8 mouse cellular contexts compared by ENCODE assay signal in genomic region chr14:54863501-54864312, GRCm38 (mm10). TPM values are rescaled to one million over a fixed set of nuclear protein-coding genes. Genes with fewer than 3 reads are reported as not detected.
A peak's percentile ranks its signal among the peaks of the same experiment; 100 is the strongest.
DNase-seq lines count a peak whose midpoint lies in the region; ATAC-seq and TF ChIP-seq lines count a peak whose summit lies in the region.

No protein-coding gene starts in this region.

- peak; percentile 100 for ATAC-seq in embryonic facial prominence, embryonic 15.5 days (ENCODE audit: insufficient number of reproducible peaks, low FRiP score, low TSS enrichment, low read depth)
- peak; percentile 100 for ATAC-seq in limb, embryonic 12.5 days (ENCODE audit: insufficient number of reproducible peaks, insufficient read depth, low FRiP score, low TSS enrichment, low read depth)
- peak; percentile 100 for ATAC-seq in midbrain, embryonic 14.5 days (ENCODE audit: low FRiP score, low TSS enrichment)

- peak; percentile 91 for DNase-seq in 416B (ENCODE audit: low read depth)
- DNase-seq in heart, adult 8-10 months (ENCODE audit: low spot score): peak; percentile 92
- DNase-seq in kidney, adult 8-10 months: peak; percentile 92 to 94
- peak; percentile 96 for DNase-seq in midbrain, embryonic 14.5 days
- DNase-seq in spleen, adult 12 weeks (ENCODE audit: low spot score): peak; percentile 78

- H3K9me3 ChIP-seq in embryonic facial prominence, embryonic 15.5 days (replicated peaks): no peaks in the 10 kb centered on the region
- no peaks in the 10 kb centered on the region for H3K9me3 ChIP-seq in limb, embryonic 12.5 days
- H3K9me3 ChIP-seq in midbrain, embryonic 14.5 days (ENCODE audit: control insufficient read depth, low read length): no peaks in the 10 kb centered on the region

- H3K36me3 ChIP-seq in embryonic facial prominence, embryonic 15.5 days: no peaks in the 10 kb centered on the region
- no peaks in the 10 kb centered on the region for H3K36me3 ChIP-seq in limb, embryonic 12.5 days
- no peaks in the 10 kb centered on the region for H3K36me3 ChIP-seq in midbrain, embryonic 14.5 days (ENCODE audit: control insufficient read depth, insufficient read depth, low read length)

- H3K9ac ChIP-seq in embryonic facial prominence, embryonic 15.5 days: peak overlapping the region; percentile 91
- peak overlapping the region; percentile 88 for H3K9ac ChIP-seq in limb, embryonic 12.5 days (replicated peaks)
- peak overlapping the region; percentile 92 for H3K9ac ChIP-seq in midbrain, embryonic 14.5 days (replicated peaks; ENCODE audit: low read length)

- no peaks in the 10 kb centered on the region for H3K27me3 ChIP-seq in embryonic facial prominence, embryonic 15.5 days
- H3K27me3 ChIP-seq in limb, embryonic 12.5 days: no peaks in the 10 kb centered on the region
- no peaks in the 10 kb centered on the region for H3K27me3 ChIP-seq in midbrain, embryonic 14.5 days (ENCODE audit: control insufficient read depth, insufficient read depth, low read length)

- peaks cover 2% of the 10 kb centered on the region for H3K4me1 ChIP-seq in bone marrow, adult 2 months (ENCODE audit: control insufficient read depth, insufficient read depth, low read length)
- H3K4me1 ChIP-seq in embryonic facial prominence, embryonic 15.5 days: peaks cover 8% of the 10 kb centered on the region; the same call in 1 of the 2 replicates
- 0 out of 2 replicates have a peak, but pooled peaks cover 4% of the 10 kb centered on the region for H3K4me1 ChIP-seq in limb, embryonic 12.5 days (replicated peaks)
- peaks cover 4% of the 10 kb centered on the region for H3K4me1 ChIP-seq in midbrain, embryonic 14.5 days (ENCODE audit: control insufficient read depth, insufficient read depth, low read length)

- peak overlapping the region; percentile 71 for H3K4me3 ChIP-seq in bone marrow, adult 2 months (replicated peaks; ENCODE audit: control insufficient read depth, low read depth, low read length)
- peak overlapping the region; percentile 97 for H3K4me3 ChIP-seq in embryonic facial prominence, embryonic 15.5 days (replicated peaks)
- H3K4me3 ChIP-seq in limb, embryonic 12.5 days (replicated peaks): peak overlapping the region; percentile 94
- H3K4me3 ChIP-seq in midbrain, embryonic 14.5 days (replicated peaks; ENCODE audit: low read depth, low read length): peak overlapping the region; percentile 96

- TF ChIP-seq POLR2A in bone marrow, adult 2 months (IDR thresholded peaks at IDR 0.05; ENCODE audit: borderline replicate concordance, control insufficient read depth, low read depth, low read length): peak; percentile 57; the same call in 1 of the 2 replicates

- WGBS in bone marrow, adult 2 months: under 1% methylated on average over 56 of the region's 56 CpGs
- under 1% methylated on average over 56 of the region's 56 CpGs for WGBS in embryonic facial prominence, embryonic 15.5 days
- under 1% methylated on average over 50 of the region's 56 CpGs for WGBS in limb, embryonic 12.5 days
- WGBS in midbrain, embryonic 14.5 days: under 1% methylated on average over 56 of the region's 56 CpGs

- no peak for TF ChIP-seq CTCF in bone marrow, adult 2 months (IDR thresholded peaks at IDR 0.05; ENCODE audit: control insufficient read depth, insufficient read depth, low read length)

- peak overlapping the region; percentile 81 for H3K4me2 ChIP-seq in embryonic facial prominence, embryonic 15.5 days (replicated peaks)
- H3K4me2 ChIP-seq in limb, embryonic 12.5 days: peak overlapping the region; percentile 65
- H3K4me2 ChIP-seq in midbrain, embryonic 14.5 days (ENCODE audit: low read length): peak overlapping the region; percentile 85

- H3K27ac ChIP-seq in bone marrow, adult 2 months (ENCODE audit: control insufficient read depth, insufficient read depth, low read depth, low read length, poor library complexity): peak overlapping the region; percentile 77
- peak overlapping the region; percentile 69 for H3K27ac ChIP-seq in embryonic facial prominence, embryonic 15.5 days (replicated peaks)
- H3K27ac ChIP-seq in limb, embryonic 12.5 days: peak overlapping the region; percentile 84
- H3K27ac ChIP-seq in midbrain, embryonic 14.5 days (replicated peaks; ENCODE audit: low read depth, low read length): peak overlapping the region; percentile 76

RNA-seq across cellular contexts. Expression of gene Homez, which starts 7.1 kb away (rescaled TPM):
- 2.8 and 5.2 TPM in 2 replicates for polyA plus RNA-seq in bone marrow, adult 2 months (2011; ENCODE audit: insufficient read depth, insufficient read length, low replicate concordance, missing spikeins)
- polyA plus RNA-seq in embryonic facial prominence, embryonic 15.5 days (2015; fragmentation: Nextera tagmentation; extraction: Ambion mirVana): 9.7 and 10.1 TPM in 2 replicates
- 1 to 10 TPM; 6.4 to 9.8 (median 7.5) TPM for total RNA-seq in heart, adult 8-10 months (2022)
- polyA plus RNA-seq in limb, embryonic 12.5 days (2016; fragmentation: Nextera tagmentation; extraction: Ambion mirVana): 14.2 and 15.9 TPM in 2 replicates
- polyA plus RNA-seq in midbrain, embryonic 14.5 days (2014; fragmentation: Nextera tagmentation; extraction: Ambion mirVana): 6.0 and 9.4 TPM in 2 replicates

RNA-seq across cellular contexts. Expression of gene Ppp1r3e, which starts 13.6 kb away (rescaled TPM):
- 2.0 and 4.9 TPM in 2 replicates for polyA plus RNA-seq in bone marrow, adult 2 months (2011; ENCODE audit: insufficient read depth, insufficient read length, low replicate concordance, missing spikeins)
- 0.83 and 1.2 TPM in 2 replicates for polyA plus RNA-seq in embryonic facial prominence, embryonic 15.5 days (2015; fragmentation: Nextera tagmentation; extraction: Ambion mirVana)
- total RNA-seq in heart, adult 8-10 months (2022): 1 to 10 TPM; 2.9 to 4.2 (median 3.3) TPM
- 0.74 TPM in 1 of 2 replicates, not detected in the other for polyA plus RNA-seq in limb, embryonic 12.5 days (2016; fragmentation: Nextera tagmentation; extraction: Ambion mirVana)
- 2.1 and 4.4 TPM in 2 replicates for polyA plus RNA-seq in midbrain, embryonic 14.5 days (2014; fragmentation: Nextera tagmentation; extraction: Ambion mirVana)

RNA-seq across cellular contexts. Expression of gene Bcl2l2, which starts 19.5 kb away (rescaled TPM):
- polyA plus RNA-seq in bone marrow, adult 2 months (2011; ENCODE audit: insufficient read depth, insufficient read length, low replicate concordance, missing spikeins): 6.7 and 18.1 TPM in 2 replicates
- polyA plus RNA-seq in embryonic facial prominence, embryonic 15.5 days (2015; fragmentation: Nextera tagmentation; extraction: Ambion mirVana): 4.1 and 5.0 TPM in 2 replicates
- 10 to 100 TPM; 44.7 to 52.4 (median 45.5) TPM for total RNA-seq in heart, adult 8-10 months (2022)
- 2.4 and 3.3 TPM in 2 replicates for polyA plus RNA-seq in limb, embryonic 12.5 days (2016; fragmentation: Nextera tagmentation; extraction: Ambion mirVana)
- 5.5 and 5.8 TPM in 2 replicates for polyA plus RNA-seq in midbrain, embryonic 14.5 days (2014; fragmentation: Nextera tagmentation; extraction: Ambion mirVana)

RNA-seq across cellular contexts. Expression of gene Gm20521, which starts 19.5 kb away (rescaled TPM):
- not detected in 2 replicates for polyA plus RNA-seq in bone marrow, adult 2 months (2011; ENCODE audit: insufficient read depth, insufficient read length, low replicate concordance, missing spikeins)
- not detected in 2 replicates for polyA plus RNA-seq in embryonic facial prominence, embryonic 15.5 days (2015; fragmentation: Nextera tagmentation; extraction: Ambion mirVana)
- 10 to 100 TPM in 1 of 4 experiments, 1 to 10 TPM in 3; 3.4 to 11.8 (median 7.9) TPM for total RNA-seq in heart, adult 8-10 months (2022)
- polyA plus RNA-seq in limb, embryonic 12.5 days (2016; fragmentation: Nextera tagmentation; extraction: Ambion mirVana): not detected in 2 replicates
- not detected in 2 replicates for polyA plus RNA-seq in midbrain, embryonic 14.5 days (2014; fragmentation: Nextera tagmentation; extraction: Ambion mirVana)

RNA-seq across cellular contexts. Expression of gene Pabpn1, which starts 28.6 kb away (rescaled TPM):
- polyA plus RNA-seq in bone marrow, adult 2 months (2011; ENCODE audit: insufficient read depth, insufficient read length, low replicate concordance, missing spikeins): 124 and 140 TPM in 2 replicates
- 124 and 125 TPM in 2 replicates for polyA plus RNA-seq in embryonic facial prominence, embryonic 15.5 days (2015; fragmentation: Nextera tagmentation; extraction: Ambion mirVana)
- 10 to 100 TPM; 37.3 to 54.4 (median 50.2) TPM for total RNA-seq in heart, adult 8-10 months (2022)
- polyA plus RNA-seq in limb, embryonic 12.5 days (2016; fragmentation: Nextera tagmentation; extraction: Ambion mirVana): 183 and 200 TPM in 2 replicates
- 171 and 206 TPM in 2 replicates for polyA plus RNA-seq in midbrain, embryonic 14.5 days (2014; fragmentation: Nextera tagmentation; extraction: Ambion mirVana)

Comparison
In these comparisons a context has a peak if more than half of its experiments do, and no peak if none do; other contexts are left out.
1. Peak in every context shown above with its lines: DNase-seq, ATAC-seq, H3K4me3 ChIP-seq and H3K27ac ChIP-seq.